In genomic region chr7:62085120-62085849, GRCm38 (mm10) we compare ENCODE assay signal across 7 mouse cellular contexts.
DNase-seq lines count a peak whose midpoint lies in the region; ATAC-seq lines count a peak whose summit lies in the region.

No protein-coding gene starts in this region.

- H3K9ac ChIP-seq in hindbrain, embryonic 13.5 days, result no peak overlapping the region
- H3K9ac ChIP-seq in midbrain, embryonic 14.5 days (replicated peaks; ENCODE audit: low read length), result no peak overlapping the region
- H3K9ac ChIP-seq in heart, embryonic 12.5 days, result no peak overlapping the region

- intact Hi-C loops in left cerebral cortex, postnatal 14 days (cut with DNase I), result no loop called here

- H3K4me3 ChIP-seq in hindbrain, embryonic 13.5 days, result no peak overlapping the region
- H3K4me3 ChIP-seq in midbrain, embryonic 14.5 days (replicated peaks; ENCODE audit: low read depth, low read length), result no peak overlapping the region
- no peak overlapping the region for H3K4me3 ChIP-seq in heart, embryonic 12.5 days

- no peaks in the 10 kb centered on the region for H3K9me3 ChIP-seq in hindbrain, embryonic 13.5 days
- H3K9me3 ChIP-seq in midbrain, embryonic 14.5 days (ENCODE audit: control insufficient read depth, low read length), result no peaks in the 10 kb centered on the region
- no peaks in the 10 kb centered on the region for H3K9me3 ChIP-seq in heart, embryonic 12.5 days (replicated peaks)

- H3K4me2 ChIP-seq in hindbrain, embryonic 13.5 days, result no peak overlapping the region
- no peak overlapping the region for H3K4me2 ChIP-seq in midbrain, embryonic 14.5 days (ENCODE audit: low read length)
- H3K4me2 ChIP-seq in heart, embryonic 12.5 days, result no peak overlapping the region

- no peaks in the 10 kb centered on the region for H3K36me3 ChIP-seq in hindbrain, embryonic 13.5 days
- no peaks in the 10 kb centered on the region for H3K36me3 ChIP-seq in midbrain, embryonic 14.5 days (ENCODE audit: control insufficient read depth, insufficient read depth, low read length)
- no peaks in the 10 kb centered on the region for H3K36me3 ChIP-seq in heart, embryonic 12.5 days

- DNase-seq in left cerebral cortex, postnatal 14 days (ENCODE audit: low spot score in 2 of 2), result peak; percentile 26 to 45
- no peak for DNase-seq in left cerebral cortex, adult 11 months (ENCODE audit: low spot score)
- DNase-seq in cerebellum, adult 9-10 months, result peak; percentile 43
- DNase-seq in midbrain, embryonic 14.5 days, result peak; percentile 82

- H3K27ac ChIP-seq in hindbrain, embryonic 13.5 days, result peak overlapping the region; percentile 46
- H3K27ac ChIP-seq in midbrain, embryonic 14.5 days (replicated peaks; ENCODE audit: low read depth, low read length), result peak overlapping the region; percentile 60; the same call in 1 of the 2 replicates
- no peak overlapping the region for H3K27ac ChIP-seq in heart, embryonic 12.5 days (ENCODE audit: poor library complexity, severe bottlenecking)

- peak; percentile 96 for ATAC-seq in hindbrain, embryonic 13.5 days (ENCODE audit: low FRiP score)
- ATAC-seq in midbrain, embryonic 14.5 days (ENCODE audit: low FRiP score, low TSS enrichment), result peak; percentile 91
- ATAC-seq in erythroblast, adult 5-6 weeks (replicated peaks; ENCODE audit: low FRiP score, poor library complexity, severe bottlenecking), result no peak
- ATAC-seq in heart, embryonic 12.5 days (ENCODE audit: insufficient number of reproducible peaks, low FRiP score), result no peak

- H3K27me3 ChIP-seq in hindbrain, embryonic 13.5 days, result no peaks in the 10 kb centered on the region
- no peaks in the 10 kb centered on the region for H3K27me3 ChIP-seq in midbrain, embryonic 14.5 days (ENCODE audit: control insufficient read depth, insufficient read depth, low read length)
- no peaks in the 10 kb centered on the region for H3K27me3 ChIP-seq in heart, embryonic 12.5 days (replicated peaks)

- peaks cover 6% of the 10 kb centered on the region; the same call in 1 of the 2 replicates for H3K4me1 ChIP-seq in hindbrain, embryonic 13.5 days (replicated peaks)
- H3K4me1 ChIP-seq in midbrain, embryonic 14.5 days (ENCODE audit: control insufficient read depth, insufficient read depth, low read length), result no peaks in the 10 kb centered on the region
- no peaks in the 10 kb centered on the region for H3K4me1 ChIP-seq in heart, embryonic 12.5 days (replicated peaks)

Comparison
In these comparisons a context has a peak if more than half of its experiments do, and no peak if none do; other contexts are left out.
1. ATAC-seq: peak in hindbrain, embryonic 13.5 days (single experiment) and midbrain, embryonic 14.5 days (single experiment); none in erythroblast, adult 5-6 weeks (single experiment) and heart, embryonic 12.5 days (single experiment).